Mouse (Mus musculus): ENCODE data around the gene Prkcd.

DNA sequence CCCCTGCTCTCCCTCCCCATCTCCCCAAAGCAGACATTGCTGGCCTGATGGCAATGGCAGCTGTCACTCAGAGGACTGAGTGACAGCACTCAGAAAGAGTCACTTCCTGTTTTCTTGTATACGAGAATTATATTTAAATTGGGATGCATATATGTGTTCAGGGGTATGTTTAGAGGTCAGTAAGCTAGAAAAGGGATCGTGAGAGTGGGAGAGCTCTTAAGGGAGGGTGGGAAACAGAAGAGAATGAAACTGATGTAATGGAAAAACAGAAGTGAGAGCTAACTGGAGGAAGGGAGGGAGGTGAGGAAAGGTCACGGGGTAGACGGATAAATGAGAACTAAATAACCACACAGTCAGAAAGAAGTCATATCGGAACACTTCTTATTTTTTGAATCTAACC is 46.8 kb downstream of the Prkcd start:
- TF ChIP-seq GATA1 (IDR thresholded peaks at IDR 0.05; ENCODE audit: borderline replicate concordance, low read length) (no peak), FLI1 (IDR thresholded peaks at IDR 0.05; ENCODE audit: low read length) (no peak)

Data from megakaryocyte, embryonic 14.5 days (primary cell).